Mouse (Mus musculus): Measurements from ENCODE around the gene Hbb-bs. TPM values are rescaled to one million over a fixed set of nuclear protein-coding genes. Genes with fewer than 3 reads are reported as not detected.
"Not testable (repeated sequence)": the region's sequence is repeated elsewhere in the genome, so short reads cannot be mapped to it uniquely, and the experiment has no call there.

Gene Hbb-bs
- polyA plus RNA-seq, 1 experiment from 2014 or later, result 4,904 TPM

DNA sequence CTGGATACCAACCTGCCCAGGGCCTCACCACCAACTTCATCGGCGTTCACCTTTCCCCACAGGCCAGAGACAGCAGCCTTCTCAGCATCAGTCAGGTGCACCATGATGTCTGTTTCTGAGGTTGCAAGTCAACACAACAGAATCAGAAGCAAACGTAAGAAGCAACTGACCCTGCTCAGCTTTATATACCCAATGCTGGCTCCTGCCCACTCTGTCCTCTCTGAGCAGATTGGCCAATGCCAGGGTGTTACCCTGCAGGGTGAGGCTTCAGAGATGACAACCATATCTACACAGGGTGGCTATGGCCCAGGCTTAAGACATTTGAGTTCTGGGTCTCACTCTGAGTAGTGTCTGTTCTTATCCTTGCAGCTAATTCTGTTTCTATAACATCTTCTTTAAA lies 14.1 kb downstream of the Hbb-bs start, which contains the start of gene Hbb-bt:
TSS of gene Hbb-bt (minus strand) at position 231 of the 400 bp plus-strand sequence.
- Histone ChIP-seq H3K4me2 (ENCODE audit: low read length) (no peak within 1 kb of the TSS), H3K36me3 (ENCODE audit: control insufficient read depth, insufficient read depth, low read length) (no peaks in the 10 kb centered on the region), H3K4me3 (ENCODE audit: low read length) (no peak within 1 kb of the TSS), H3K4me1 (ENCODE audit: control insufficient read depth, insufficient read depth, low read depth, low read length) (no peaks in the 10 kb centered on the region), H3K27ac (ENCODE audit: low read depth, low read length) (no peak within 1 kb of the TSS), H3K9me3 (ENCODE audit: control insufficient read depth, low read length) (no peaks in the 10 kb centered on the region), H3K27me3 (replicated peaks; ENCODE audit: control insufficient read depth, insufficient read depth, low read length) (no peaks in the 10 kb centered on the region), H3K9ac (ENCODE audit: low read depth, low read length) (no peak within 1 kb of the TSS)
- ATAC-seq, result no peak
- WGBS, result 94% methylated on average over 3 of the region's 3 CpGs

DNA sequence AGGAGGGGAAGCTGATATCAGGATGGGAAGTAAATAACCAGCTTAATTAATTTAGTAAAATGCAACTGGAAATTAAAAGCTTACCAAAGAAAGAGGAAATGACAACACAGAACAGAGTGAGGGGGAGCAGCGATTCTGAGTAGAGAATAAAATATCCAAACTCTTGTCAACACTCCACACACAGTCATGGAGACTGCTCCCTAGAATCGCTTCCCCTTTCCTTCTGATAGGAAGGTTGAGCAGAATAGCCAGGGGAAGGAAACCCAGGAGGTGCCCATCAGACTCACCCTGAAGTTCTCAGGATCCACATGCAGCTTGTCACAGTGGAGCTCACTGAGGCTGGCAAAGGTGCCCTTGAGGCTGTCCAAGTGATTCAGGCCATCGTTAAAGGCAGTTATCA lies 14.7 kb downstream of the Hbb-bs start:
- not testable (repeated sequence) for ATAC-seq

DNA sequence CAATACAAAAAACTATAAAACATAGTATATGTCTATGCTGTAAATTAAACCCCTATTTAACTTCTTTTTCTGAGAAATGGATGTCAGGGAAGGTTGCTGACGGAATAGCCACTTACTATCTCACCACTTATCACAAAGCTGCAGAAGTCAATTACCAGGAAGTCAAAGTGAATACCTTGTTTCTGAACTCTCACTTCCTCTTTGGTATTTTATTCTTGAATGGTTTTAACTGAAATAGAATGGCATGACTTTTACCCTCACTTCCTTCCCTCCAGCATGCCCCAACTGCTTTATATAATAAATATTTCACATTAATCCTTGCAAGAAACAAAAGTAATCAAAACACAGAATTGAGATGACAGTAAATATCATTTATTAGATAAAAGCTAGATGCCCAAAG lies 15.7 kb downstream of the Hbb-bs start:
- no peaks in the 10 kb centered on the region for H3K36me3 ChIP-seq (ENCODE audit: control insufficient read depth, insufficient read depth, low read length)
- H3K9me3 ChIP-seq (ENCODE audit: control insufficient read depth, low read length), result no peaks in the 10 kb centered on the region
- H3K9ac ChIP-seq (ENCODE audit: low read depth, low read length), result no peak overlapping the region
- no peak overlapping the region for H3K27ac ChIP-seq (ENCODE audit: low read depth, low read length)
- 72% methylated on average over 1 of the region's 1 CpGs for WGBS
- no peaks in the 10 kb centered on the region for H3K4me1 ChIP-seq (ENCODE audit: control insufficient read depth, insufficient read depth, low read depth, low read length)
- no peak for ATAC-seq
- H3K4me3 ChIP-seq (ENCODE audit: low read length), result no peak overlapping the region
- H3K4me2 ChIP-seq (ENCODE audit: low read length), result no peak overlapping the region
- no peaks in the 10 kb centered on the region for H3K27me3 ChIP-seq (replicated peaks; ENCODE audit: control insufficient read depth, insufficient read depth, low read length)

More for the DNA sequence above, 14.7 kb downstream of the Hbb-bs start:
- H3K27me3 ChIP-seq (replicated peaks; ENCODE audit: control insufficient read depth, insufficient read depth, low read length); H3K9ac ChIP-seq (ENCODE audit: low read depth, low read length); H3K36me3 ChIP-seq (ENCODE audit: control insufficient read depth, insufficient read depth, low read length); H3K9me3 ChIP-seq (ENCODE audit: control insufficient read depth, low read length); H3K4me3 ChIP-seq (ENCODE audit: low read length); H3K27ac ChIP-seq (ENCODE audit: low read depth, low read length); H3K4me2 ChIP-seq (ENCODE audit: low read length); H3K4me1 ChIP-seq (ENCODE audit: control insufficient read depth, insufficient read depth, low read depth, low read length): not testable (repeated sequence)
- no CpG with 5 or more reads among the region's 3 CpGs for WGBS

DNA sequence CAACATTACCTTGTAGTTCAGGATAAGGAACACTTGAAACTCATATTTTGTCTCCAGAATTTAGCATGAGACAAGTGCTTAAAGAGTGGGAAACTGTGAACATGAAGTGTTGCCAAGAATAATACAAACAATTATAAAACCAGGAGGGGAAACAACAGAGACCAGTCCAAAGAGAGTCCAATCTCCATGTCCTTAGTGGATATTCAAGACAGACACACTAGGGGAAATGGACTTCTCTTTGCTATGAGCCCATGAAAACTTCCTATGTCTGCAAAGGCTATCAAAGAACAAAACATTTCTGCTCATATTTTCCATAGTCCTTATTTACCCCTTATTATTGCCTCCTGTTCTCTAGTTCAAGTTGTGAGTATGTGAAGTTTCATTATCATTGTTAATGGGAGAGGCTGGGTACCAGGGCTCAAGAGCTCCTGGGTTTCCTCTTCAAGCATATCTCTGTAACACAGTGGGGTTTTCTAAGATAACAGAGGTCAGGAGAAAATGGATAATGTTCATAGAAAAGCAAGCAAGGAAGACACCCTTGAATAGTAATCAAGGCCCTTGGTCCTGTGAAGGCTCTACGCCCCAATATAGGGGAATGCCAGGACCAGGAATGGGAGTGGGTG lies 16.6 kb downstream of the Hbb-bs start:
- no peak overlapping the region for H3K9ac ChIP-seq (ENCODE audit: low read depth, low read length)
- no peak overlapping the region for H3K4me3 ChIP-seq (ENCODE audit: low read length)
- no peaks in the 10 kb centered on the region for H3K36me3 ChIP-seq (ENCODE audit: control insufficient read depth, insufficient read depth, low read length)
- no peaks in the 10 kb centered on the region for H3K9me3 ChIP-seq (ENCODE audit: control insufficient read depth, low read length)
- 94% methylated on average over 1 of the region's 1 CpGs for WGBS
- H3K27me3 ChIP-seq (replicated peaks; ENCODE audit: control insufficient read depth, insufficient read depth, low read length), result no peaks in the 10 kb centered on the region
- no peak for ATAC-seq
- H3K27ac ChIP-seq (ENCODE audit: low read depth, low read length), result no peak overlapping the region
- H3K4me2 ChIP-seq (ENCODE audit: low read length), result no peak overlapping the region
- no peaks in the 10 kb centered on the region for H3K4me1 ChIP-seq (ENCODE audit: control insufficient read depth, insufficient read depth, low read depth, low read length)

DNA sequence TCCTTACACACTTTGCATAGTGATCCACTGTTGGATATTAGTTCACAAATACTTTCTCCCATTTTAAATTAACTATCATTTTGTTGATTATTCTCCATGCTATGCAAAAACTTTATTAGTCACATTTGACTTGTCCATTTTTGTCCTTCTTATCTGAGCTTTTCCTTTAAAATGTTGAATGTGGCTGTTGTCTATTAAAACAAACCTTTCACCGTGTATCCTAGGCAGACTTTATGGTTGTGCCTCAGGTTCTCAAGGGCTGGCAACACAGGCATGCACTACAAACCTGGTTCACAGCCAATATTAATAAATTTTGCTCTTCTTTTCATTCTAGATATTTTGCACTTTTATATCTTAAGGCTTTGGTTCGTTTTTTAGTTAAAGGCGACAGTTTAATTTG lies 17.1 kb downstream of the Hbb-bs start:
- Histone ChIP-seq H3K4me1 (ENCODE audit: control insufficient read depth, insufficient read depth, low read depth, low read length) (no peaks in the 10 kb centered on the region), H3K36me3 (ENCODE audit: control insufficient read depth, insufficient read depth, low read length) (no peaks in the 10 kb centered on the region), H3K4me2 (ENCODE audit: low read length) (no peak overlapping the region), H3K27me3 (replicated peaks; ENCODE audit: control insufficient read depth, insufficient read depth, low read length) (no peaks in the 10 kb centered on the region), H3K9ac (ENCODE audit: low read depth, low read length) (no peak overlapping the region), H3K9me3 (ENCODE audit: control insufficient read depth, low read length) (no peaks in the 10 kb centered on the region), H3K4me3 (ENCODE audit: low read length) (no peak overlapping the region), H3K27ac (ENCODE audit: low read depth, low read length) (no peak overlapping the region)
- no peak for ATAC-seq
- 83% methylated on average over 3 of the region's 3 CpGs for WGBS

DNA sequence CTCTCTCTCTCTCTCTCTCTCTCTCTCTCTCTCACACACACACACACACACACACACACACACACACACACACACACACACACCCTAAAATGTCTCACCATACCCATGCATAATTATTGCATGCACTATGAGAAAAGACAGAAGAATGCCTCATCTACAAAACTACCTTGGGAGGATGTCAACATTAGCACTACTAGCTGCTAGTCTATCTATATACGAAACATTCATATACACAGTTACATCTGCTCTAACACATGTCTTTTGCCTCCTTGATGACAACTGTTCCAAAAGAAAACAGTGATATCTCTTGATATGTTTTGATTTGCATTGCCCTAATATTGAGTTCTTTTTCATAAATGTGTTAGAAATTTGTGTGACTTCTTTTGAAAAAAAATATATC lies 17.6 kb downstream of the Hbb-bs start:
- WGBS, result 87% methylated on average over 1 of the region's 1 CpGs
- Histone ChIP-seq H3K4me3 (ENCODE audit: low read length) (no peak overlapping the region), H3K4me2 (ENCODE audit: low read length) (no peak overlapping the region), H3K4me1 (ENCODE audit: control insufficient read depth, insufficient read depth, low read depth, low read length) (no peaks in the 10 kb centered on the region), H3K27me3 (replicated peaks; ENCODE audit: control insufficient read depth, insufficient read depth, low read length) (no peaks in the 10 kb centered on the region), H3K36me3 (ENCODE audit: control insufficient read depth, insufficient read depth, low read length) (no peaks in the 10 kb centered on the region), H3K9me3 (ENCODE audit: control insufficient read depth, low read length) (no peaks in the 10 kb centered on the region), H3K9ac (ENCODE audit: low read depth, low read length) (no peak overlapping the region), H3K27ac (ENCODE audit: low read depth, low read length) (no peak overlapping the region)
- ATAC-seq, result no peak

DNA sequence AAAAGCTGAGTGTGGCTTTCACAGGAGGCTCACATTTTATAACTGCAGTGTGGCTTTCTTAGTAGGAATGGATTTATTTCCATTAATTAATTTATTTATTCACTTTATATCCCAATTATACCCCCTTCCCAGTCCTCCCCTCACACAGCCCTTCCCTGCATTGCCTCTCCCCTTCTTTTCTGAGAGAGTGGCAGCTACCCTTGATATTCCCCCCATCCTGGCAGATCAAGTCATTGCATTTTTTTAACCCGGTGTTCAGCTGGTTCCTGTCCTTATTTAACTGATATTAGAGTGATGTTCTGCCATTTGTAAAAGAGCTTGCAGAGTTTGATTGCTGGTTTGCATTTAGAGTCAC lies 18.1 kb downstream of the Hbb-bs start:
- ATAC-seq, result no peak
- Histone ChIP-seq H3K4me3 (ENCODE audit: low read length) (no peak overlapping the region), H3K27me3 (replicated peaks; ENCODE audit: control insufficient read depth, insufficient read depth, low read length) (no peaks in the 10 kb centered on the region), H3K4me1 (ENCODE audit: control insufficient read depth, insufficient read depth, low read depth, low read length) (no peaks in the 10 kb centered on the region), H3K4me2 (ENCODE audit: low read length) (no peak overlapping the region), H3K9me3 (ENCODE audit: control insufficient read depth, low read length) (no peaks in the 10 kb centered on the region), H3K9ac (ENCODE audit: low read depth, low read length) (no peak overlapping the region), H3K27ac (ENCODE audit: low read depth, low read length) (no peak overlapping the region), H3K36me3 (ENCODE audit: control insufficient read depth, insufficient read depth, low read length) (no peaks in the 10 kb centered on the region)
- 70% methylated on average over 1 of the region's 1 CpGs for WGBS

DNA sequence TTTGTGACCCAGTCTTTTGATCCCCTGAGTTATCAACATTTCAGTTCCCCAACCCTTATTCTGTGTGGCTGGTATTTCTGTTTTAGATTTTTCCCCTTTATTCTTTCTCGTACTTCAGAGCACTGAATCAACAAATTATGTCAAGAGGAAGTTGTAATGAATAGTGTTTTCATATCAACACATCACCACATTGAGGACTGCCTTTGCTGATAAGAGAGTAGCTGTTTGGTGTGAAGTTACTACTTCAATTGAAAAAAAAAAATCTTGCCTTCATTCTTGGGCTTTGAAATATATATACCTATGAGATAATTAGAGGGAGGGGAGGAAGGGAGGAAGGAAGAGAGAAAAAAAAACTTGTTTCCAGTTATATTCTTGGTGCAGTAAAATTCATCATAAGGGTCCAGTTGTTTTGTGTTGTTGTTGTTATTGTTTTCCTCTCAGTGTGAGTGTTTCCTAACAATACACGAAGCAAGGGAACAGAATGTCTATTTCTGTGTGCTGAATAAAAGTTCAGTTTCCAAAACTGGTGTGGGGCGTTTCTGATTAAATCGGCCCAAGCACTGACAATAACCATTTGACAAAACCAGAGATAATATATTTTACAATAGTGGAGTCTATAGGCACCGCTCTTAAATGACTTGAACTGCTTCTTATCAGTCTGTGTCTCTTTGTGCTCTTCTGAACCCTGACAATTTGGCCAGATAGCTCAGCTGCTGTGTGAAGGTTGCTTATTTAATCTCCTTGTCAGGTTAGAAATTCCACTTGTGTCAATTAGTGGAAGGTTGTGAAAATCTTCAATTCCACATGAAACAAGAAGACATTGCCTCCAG lies 18.7 kb downstream of the Hbb-bs start:
- no peaks in the 10 kb centered on the region for H3K4me1 ChIP-seq (ENCODE audit: control insufficient read depth, insufficient read depth, low read depth, low read length)
- H3K27ac ChIP-seq (ENCODE audit: low read depth, low read length), result no peak overlapping the region
- no peaks in the 10 kb centered on the region for H3K27me3 ChIP-seq (replicated peaks; ENCODE audit: control insufficient read depth, insufficient read depth, low read length)
- H3K36me3 ChIP-seq (ENCODE audit: control insufficient read depth, insufficient read depth, low read length), result no peaks in the 10 kb centered on the region
- no peak overlapping the region for H3K4me2 ChIP-seq (ENCODE audit: low read length)
- WGBS, result 79% methylated on average over 5 of the region's 5 CpGs
- no peak overlapping the region for H3K9ac ChIP-seq (ENCODE audit: low read depth, low read length)
- no peak overlapping the region for H3K4me3 ChIP-seq (ENCODE audit: low read length)
- ATAC-seq, result no peak
- no peaks in the 10 kb centered on the region for H3K9me3 ChIP-seq (ENCODE audit: control insufficient read depth, low read length)

DNA sequence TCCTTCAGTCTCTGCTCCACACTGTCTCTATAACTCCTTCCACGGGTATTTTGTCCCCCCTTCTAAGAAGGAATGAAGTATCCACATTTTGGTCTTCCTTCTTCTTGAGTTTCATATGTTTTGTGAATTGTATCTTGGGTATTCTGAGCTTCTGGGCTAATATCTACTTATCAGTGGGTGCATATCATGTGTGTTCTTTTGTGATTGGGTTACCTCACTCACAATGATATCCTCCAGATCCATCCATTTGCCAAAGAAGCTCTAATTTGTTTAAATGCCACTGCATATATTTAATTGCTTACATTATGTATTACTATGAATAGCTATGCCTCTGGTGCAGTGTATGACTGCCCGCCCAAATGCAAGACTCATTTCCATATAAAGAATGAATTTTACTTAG lies 19.8 kb downstream of the Hbb-bs start:
- H3K27me3 ChIP-seq (replicated peaks; ENCODE audit: control insufficient read depth, insufficient read depth, low read length); H3K9ac ChIP-seq (ENCODE audit: low read depth, low read length); H3K4me1 ChIP-seq (ENCODE audit: control insufficient read depth, insufficient read depth, low read depth, low read length); H3K4me2 ChIP-seq (ENCODE audit: low read length); ATAC-seq; H3K36me3 ChIP-seq (ENCODE audit: control insufficient read depth, insufficient read depth, low read length); H3K27ac ChIP-seq (ENCODE audit: low read depth, low read length); H3K4me3 ChIP-seq (ENCODE audit: low read length); H3K9me3 ChIP-seq (ENCODE audit: control insufficient read depth, low read length): not testable (repeated sequence)
- 90% methylated on average over 2 of the region's 2 CpGs for WGBS
